Mouse (Mus musculus) kidney, postnatal 0 days (tissue): ENCODE measurements around the gene Pbp2. TPM values are rescaled to one million over a fixed set of nuclear protein-coding genes. Genes with fewer than 3 reads are reported as not detected.

Experiments
- ATAC-seq: fragments of 200-750 bp; cut with Nextera tagmentation; replicated peaks from 2 replicates; pipeline ENCODE4 v1.8.0; 2017; ENCODE audit warnings: low read depth, moderate number of reproducible peaks, moderate TSS enrichment, moderate library complexity; ENCODE audit not compliant: low FRiP score
- DNase-seq: peaks from one replicate; pipeline ENCODE4 v3.0.0-alpha.2; 2016; ENCODE audit warnings: low spot score
- H3K27ac ChIP-seq: fragments of 300-500 bp; sonication (generic); 2 replicates; pipeline ENCODE4 v1.5.1; 2014; ENCODE audit warnings: mild to moderate bottlenecking
- H3K27me3 ChIP-seq: fragments of 300-500 bp; sonication (generic); 2 replicates; pipeline ENCODE4 v1.6.1; 2014; ENCODE audit warnings: low read length, mixed read lengths; ENCODE audit not compliant: insufficient read depth
- H3K36me3 ChIP-seq: fragments of 300-500 bp; sonication (generic); 2 replicates; pipeline ENCODE4 v1.6.1; 2014; ENCODE audit warnings: low read length, mixed read lengths; ENCODE audit not compliant: insufficient read depth
- H3K4me1 ChIP-seq: fragments of 300-500 bp; sonication (generic); replicated peaks from 2 replicates; pipeline ENCODE4 v1.6.1; 2014; ENCODE audit warnings: antibody characterized with exemption, low read length, mixed read lengths; ENCODE audit not compliant: insufficient read depth
- H3K4me2 ChIP-seq: fragments of 300-500 bp; sonication (generic); 2 replicates; pipeline ENCODE4 v1.6.1; 2014; ENCODE audit warnings: mild to moderate bottlenecking, low read length, moderate library complexity, mixed read lengths
- H3K4me3 ChIP-seq: fragments of 300-500 bp; sonication (generic); replicated peaks from 2 replicates; pipeline ENCODE4 v1.5.1; 2014; ENCODE audit warnings: low read depth, low read length
- H3K9ac ChIP-seq: fragments of 300-500 bp; sonication (generic); 2 replicates; pipeline ENCODE4 v1.6.1; 2014; ENCODE audit warnings: low read depth, low read length
- H3K9me3 ChIP-seq: fragments of 300-500 bp; sonication (generic); replicated peaks from 2 replicates; pipeline ENCODE4 v1.6.1; 2016; ENCODE audit warnings: low read length, inconsistent platforms, mixed read lengths
- CTCF ChIP-seq: IDR thresholded peaks from 2 replicates; pipeline ENCODE4 v1.5.1; 2016; ENCODE audit warnings: antibody characterized with exemption, low read depth, mild to moderate bottlenecking, moderate library complexity
- WGBS: fragments of 180-500 bp; shearing (Covaris S2); extraction: QIAGEN DNeasy Blood & Tissue Kit; methylation state at CpG from one replicate; pipeline ENCODE4 v1.1.7; 2014; 5-methylcytosine and 5-hydroxymethylcytosine counted together
- polyA plus RNA-seq: library from polyadenylated mRNA; unstranded; fragments of >200 nt; fragmentation: Nextera tagmentation; extraction: Ambion mirVana; gene quantifications from 2 replicates; pipeline ENCODE4 v1.2.1, GENCODE M21; 2015

Pbp2 gene
- 0.20 and 0.42 TPM in 2 replicates for polyA plus RNA-seq

- 98% methylated on average over 9 of the region's 9 CpGs for WGBS
- H3K36me3 ChIP-seq: no peaks in the 10 kb centered on the region
- no peak within 1 kb of the TSS for H3K27ac ChIP-seq
- no peak within 1 kb of the TSS for H3K9ac ChIP-seq
- H3K4me2 ChIP-seq: no peak within 1 kb of the TSS
- H3K4me1 ChIP-seq: 0 out of 2 replicates have a peak, but pooled peaks cover 6% of the 10 kb centered on the region
- TF ChIP-seq CTCF: no peak
- no peak within 1 kb of the TSS for H3K4me3 ChIP-seq
- no peaks in the 10 kb centered on the region for H3K27me3 ChIP-seq
- no peak for DNase-seq
- no peaks in the 10 kb centered on the region for H3K9me3 ChIP-seq
- no peak for ATAC-seq
Measured at GRCm38 (mm10) chr6:135310305-135310704, at the start of gene Pbp2. Gene Pbp2 (minus strand): TSS chr6:135310405.

GRCm38 (mm10) chr6:135354953-135355352 lies 44.7 kb upstream of the Pbp2 start:
- ATAC-seq: 0 out of 2 replicates have a peak, but pooled peaks have one; percentile 31

GRCm38 (mm10) chr6:135352537-135352936 lies 42.3 kb upstream of the Pbp2 start:
- peak overlapping the region; percentile 66; the same call in 1 of the 2 replicates for H3K27ac ChIP-seq
- no peak overlapping the region for H3K4me3 ChIP-seq
- H3K36me3 ChIP-seq: no peaks in the 10 kb centered on the region
- no peak for TF ChIP-seq CTCF
- 84% methylated on average over 4 of the region's 4 CpGs for WGBS
- no peak overlapping the region for H3K9ac ChIP-seq
- H3K27me3 ChIP-seq: no peaks in the 10 kb centered on the region
- no peak for ATAC-seq
- no peak for DNase-seq
- H3K9me3 ChIP-seq: no peaks in the 10 kb centered on the region
- H3K4me2 ChIP-seq: no peak overlapping the region
- peaks cover 7% of the 10 kb centered on the region for H3K4me1 ChIP-seq

More at GRCm38 (mm10) chr6:135354953-135355352, 44.7 kb upstream of the Pbp2 start:
- no peak overlapping the region for H3K4me3 ChIP-seq
- H3K27me3 ChIP-seq: no peaks in the 10 kb centered on the region
- H3K4me1 ChIP-seq: peaks cover 7% of the 10 kb centered on the region
- TF ChIP-seq CTCF: no peak
- no peak overlapping the region for H3K4me2 ChIP-seq
- peak; percentile 80 for DNase-seq
- H3K9ac ChIP-seq: no peak overlapping the region
- 64% methylated on average over 4 of the region's 4 CpGs for WGBS
- no peaks in the 10 kb centered on the region for H3K36me3 ChIP-seq
- H3K9me3 ChIP-seq: no peaks in the 10 kb centered on the region
- no peak overlapping the region for H3K27ac ChIP-seq

- WGBS: 38% methylated on average over 8 of the region's 8 CpGs
- DNase-seq (peak; percentile 80), ATAC-seq (peak; percentile 82)
- peak overlapping the region; percentile 66 for H3K27ac ChIP-seq
- H3K9ac ChIP-seq: no peak overlapping the region
- H3K4me1 ChIP-seq: peaks cover 7% of the 10 kb centered on the region
- no peak overlapping the region for H3K4me3 ChIP-seq
- TF ChIP-seq CTCF: no peak
- H3K36me3 ChIP-seq: no peaks in the 10 kb centered on the region
- H3K4me2 ChIP-seq: no peak overlapping the region
- no peaks in the 10 kb centered on the region for H3K27me3 ChIP-seq
- H3K9me3 ChIP-seq: no peaks in the 10 kb centered on the region
Measured at GRCm38 (mm10) chr6:135351638-135352302, 41.6 kb upstream of the Pbp2 start.

GRCm38 (mm10) chr6:135341076-135341378 lies 30.8 kb upstream of the Pbp2 start:
- DNase-seq: peak; percentile 65
- peak overlapping the region; percentile 62 for H3K27ac ChIP-seq

GRCm38 (mm10) chr6:135340355-135341075 lies 30.3 kb upstream of the Pbp2 start:
- Histone ChIP-seq H3K4me2 (no peak overlapping the region), H3K36me3 (no peaks in the 10 kb centered on the region), H3K9ac (no peak overlapping the region), H3K27me3 (no peaks in the 10 kb centered on the region), H3K9me3 (no peaks in the 10 kb centered on the region), H3K4me3 (no peak overlapping the region), H3K4me1 (peaks cover 9% of the 10 kb centered on the region; the same call in 1 of the 2 replicates), H3K27ac (peak overlapping the region; percentile 62)
- no peak for TF ChIP-seq CTCF
- DNase-seq (no peak), ATAC-seq (no peak)
- 55% methylated on average over 9 of the region's 9 CpGs for WGBS

More at GRCm38 (mm10) chr6:135341076-135341378, 30.8 kb upstream of the Pbp2 start:
- H3K9ac ChIP-seq: no peak overlapping the region
- TF ChIP-seq CTCF: no peak
- 43% methylated on average over 4 of the region's 4 CpGs for WGBS
- H3K4me3 ChIP-seq: no peak overlapping the region
- no peak overlapping the region for H3K4me2 ChIP-seq
- H3K9me3 ChIP-seq: no peaks in the 10 kb centered on the region
- H3K4me1 ChIP-seq: peaks cover 9% of the 10 kb centered on the region; the same call in 1 of the 2 replicates
- no peaks in the 10 kb centered on the region for H3K27me3 ChIP-seq
- ATAC-seq: no peak
- no peaks in the 10 kb centered on the region for H3K36me3 ChIP-seq
